Mouse (Mus musculus) embryo, embryonic 11 days (tissue): ENCODE measurements around the gene Chit1.

ENCODE experiments used
- DNase-seq: peaks from one replicate; pipeline ENCODE4 v3.0.0-alpha.2; 2015

The Chit1 gene

GRCm38 (mm10) chr1:134079477-134080163 lies 31.4 kb upstream of the Chit1 start:
- no peak for DNase-seq

GRCm38 (mm10) chr1:134080406-134080805 lies 30.6 kb upstream of the Chit1 start:
- no peak for DNase-seq

- no peak for DNase-seq
Observed at GRCm38 (mm10) chr1:134080881-134081450, 30.1 kb upstream of the Chit1 start.

- DNase-seq, result no peak
Observed at GRCm38 (mm10) chr1:134082987-134083516, 28.0 kb upstream of the Chit1 start.

DNA sequence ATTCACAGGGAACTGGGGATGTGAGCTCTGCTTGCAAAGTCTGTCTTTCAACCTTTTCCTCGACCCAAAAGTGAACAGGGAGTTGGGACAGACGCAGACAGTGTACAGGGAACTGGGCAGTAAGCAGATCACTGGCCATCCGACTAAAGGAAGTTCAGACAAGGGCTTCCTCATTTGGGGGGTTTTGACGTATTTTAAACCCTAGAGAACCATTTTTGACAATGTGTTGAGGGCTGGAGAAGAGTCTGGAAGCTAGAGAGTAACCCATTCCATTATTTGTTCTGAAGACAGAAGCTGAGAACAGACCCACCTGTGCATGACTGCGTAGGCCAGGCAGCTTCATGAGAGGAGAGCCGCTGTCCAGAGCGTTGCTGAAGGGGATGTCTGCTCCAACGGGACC lies 27.4 kb upstream of the Chit1 start:
- no peak for DNase-seq

DNA sequence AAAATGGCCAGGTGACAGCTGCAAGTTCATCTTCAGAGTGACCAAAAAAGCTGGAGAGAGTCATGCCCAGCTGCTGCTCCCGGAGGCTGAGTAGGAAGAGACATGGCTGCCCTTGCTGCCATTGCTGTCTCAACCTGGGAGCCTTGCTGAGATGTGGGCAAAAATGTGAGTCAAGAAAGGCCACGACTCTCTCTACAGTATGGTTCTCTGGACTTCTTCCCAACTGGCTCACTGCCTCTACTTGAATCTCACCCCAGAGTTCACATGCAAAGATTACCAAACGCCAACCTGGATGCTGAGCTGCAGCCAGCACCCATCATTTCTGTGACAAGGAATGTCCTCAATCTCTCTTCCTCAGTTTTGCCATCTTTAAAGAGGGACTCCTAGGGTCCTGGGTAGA lies 26.9 kb upstream of the Chit1 start:
- no peak for DNase-seq

GRCm38 (mm10) chr1:134086017-134086416 lies 25.0 kb upstream of the Chit1 start:
- no peak for DNase-seq

- DNase-seq, result no peak
Observed at GRCm38 (mm10) chr1:134086811-134087398, 24.1 kb upstream of the Chit1 start.

GRCm38 (mm10) chr1:134089074-134089473 lies 22.0 kb upstream of the Chit1 start:
- no peak for DNase-seq

DNA sequence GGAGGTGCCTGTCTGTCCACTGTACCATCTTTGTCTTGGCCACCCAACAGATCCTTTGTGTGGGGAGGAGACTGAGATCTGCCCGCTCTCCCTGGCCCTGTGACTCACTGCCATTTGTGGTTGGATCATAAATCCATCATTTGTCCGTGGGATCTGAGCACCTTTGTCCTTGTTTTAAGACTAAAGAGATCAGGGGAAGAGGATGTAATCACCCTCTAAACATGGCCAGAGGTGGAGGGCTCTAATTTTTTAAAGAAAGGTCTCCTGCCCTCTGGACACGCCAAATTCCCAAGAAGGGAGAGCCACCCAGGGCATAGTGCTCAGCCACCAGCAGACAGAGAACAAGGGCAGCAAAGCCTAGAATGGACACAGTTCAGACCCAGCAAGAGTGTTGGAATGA lies 19.2 kb upstream of the Chit1 start:
- DNase-seq, result no peak

GRCm38 (mm10) chr1:134092368-134092767 lies 18.7 kb upstream of the Chit1 start:
- DNase-seq, result no peak

GRCm38 (mm10) chr1:134092852-134093770 lies 17.9 kb upstream of the Chit1 start:
- peak; percentile 93 for DNase-seq

DNA sequence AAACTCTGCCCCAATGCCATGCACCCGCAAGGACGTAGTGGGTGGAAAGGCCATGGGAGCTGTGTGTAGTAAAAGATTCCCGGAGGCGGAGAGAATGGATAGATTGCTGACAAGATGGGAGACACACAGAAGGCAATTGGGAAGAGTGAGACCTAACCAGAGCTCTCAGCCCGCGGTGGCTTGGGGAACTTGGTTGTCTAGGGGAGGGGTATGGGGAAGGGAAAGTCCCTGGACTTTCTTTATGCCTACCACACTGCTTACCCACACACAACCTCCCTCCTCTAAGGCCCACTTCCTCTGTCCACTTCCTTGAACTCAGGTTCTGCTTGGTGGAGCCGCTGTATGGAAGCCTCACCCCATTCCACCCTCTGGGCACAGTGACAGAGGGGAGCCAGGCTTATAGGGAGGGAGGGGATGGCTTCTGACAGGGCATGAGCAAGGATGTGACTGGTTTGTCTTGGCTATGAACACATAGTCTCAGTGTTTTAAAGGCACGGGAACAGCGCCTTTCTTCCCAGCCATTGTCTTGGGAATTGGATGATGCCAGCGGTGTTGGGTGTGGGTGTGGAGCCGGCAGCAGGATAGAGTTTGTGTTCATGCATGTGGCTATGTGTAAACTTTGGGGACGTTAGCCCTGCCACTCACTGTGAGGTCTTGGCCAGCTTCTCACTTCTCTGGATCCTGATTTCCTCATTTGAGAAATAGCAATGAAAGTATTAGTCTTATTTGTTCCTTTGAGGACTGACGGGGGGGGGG lies 17.1 kb upstream of the Chit1 start:
- no peak for DNase-seq

DNA sequence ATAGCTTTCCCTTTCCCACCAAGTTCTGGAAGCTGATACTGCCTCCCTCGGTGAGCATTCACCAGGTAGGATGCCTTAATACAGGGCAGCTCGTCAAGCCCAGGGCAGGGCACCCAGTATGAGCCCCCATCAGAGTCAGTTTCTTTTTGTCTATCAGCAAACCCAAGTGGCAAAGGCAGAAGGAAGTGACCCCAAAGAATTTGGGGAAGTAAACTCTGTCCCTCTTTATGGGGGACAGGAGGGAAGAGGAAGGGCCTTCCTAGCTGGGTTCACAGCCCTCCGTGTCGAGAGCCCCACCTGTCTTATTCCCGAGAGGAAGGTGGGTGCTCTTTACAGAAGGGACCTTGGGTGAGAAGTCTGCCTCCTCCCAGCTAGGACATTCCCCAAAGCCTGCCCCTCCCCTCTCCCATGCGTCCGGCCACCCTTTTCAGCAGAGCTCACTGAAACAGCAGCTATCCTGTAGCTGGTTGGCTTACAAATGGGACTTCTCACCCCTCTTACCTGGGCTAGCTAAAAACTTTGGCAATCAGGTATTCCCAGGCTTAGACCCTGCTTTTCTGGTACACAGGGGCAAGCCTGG lies 15.9 kb upstream of the Chit1 start:
- no peak for DNase-seq

DNA sequence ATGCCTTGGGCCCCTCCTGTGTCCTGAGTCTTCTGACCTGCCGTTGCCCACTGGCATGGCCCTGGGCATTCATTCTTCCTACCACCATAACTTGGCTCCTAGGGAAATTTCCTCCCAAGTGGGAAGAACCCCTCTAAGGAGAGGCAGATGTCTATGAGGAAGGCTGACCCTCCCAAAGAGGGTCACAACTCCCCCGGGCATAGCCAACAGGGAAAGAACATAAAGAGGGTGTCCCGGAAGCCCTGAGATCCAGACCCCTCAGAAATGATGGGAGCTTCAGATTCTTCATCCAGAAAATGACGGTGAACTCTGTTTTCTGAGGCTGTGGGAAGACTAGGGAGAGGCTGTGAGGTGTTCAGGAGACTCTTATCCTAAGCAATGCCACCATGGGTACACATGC lies 15.3 kb upstream of the Chit1 start:
- DNase-seq, result no peak

GRCm38 (mm10) chr1:134096264-134096934 lies 14.6 kb upstream of the Chit1 start:
- DNase-seq, result no peak

GRCm38 (mm10) chr1:134097080-134097855 lies 13.8 kb upstream of the Chit1 start:
- no peak for DNase-seq

DNA sequence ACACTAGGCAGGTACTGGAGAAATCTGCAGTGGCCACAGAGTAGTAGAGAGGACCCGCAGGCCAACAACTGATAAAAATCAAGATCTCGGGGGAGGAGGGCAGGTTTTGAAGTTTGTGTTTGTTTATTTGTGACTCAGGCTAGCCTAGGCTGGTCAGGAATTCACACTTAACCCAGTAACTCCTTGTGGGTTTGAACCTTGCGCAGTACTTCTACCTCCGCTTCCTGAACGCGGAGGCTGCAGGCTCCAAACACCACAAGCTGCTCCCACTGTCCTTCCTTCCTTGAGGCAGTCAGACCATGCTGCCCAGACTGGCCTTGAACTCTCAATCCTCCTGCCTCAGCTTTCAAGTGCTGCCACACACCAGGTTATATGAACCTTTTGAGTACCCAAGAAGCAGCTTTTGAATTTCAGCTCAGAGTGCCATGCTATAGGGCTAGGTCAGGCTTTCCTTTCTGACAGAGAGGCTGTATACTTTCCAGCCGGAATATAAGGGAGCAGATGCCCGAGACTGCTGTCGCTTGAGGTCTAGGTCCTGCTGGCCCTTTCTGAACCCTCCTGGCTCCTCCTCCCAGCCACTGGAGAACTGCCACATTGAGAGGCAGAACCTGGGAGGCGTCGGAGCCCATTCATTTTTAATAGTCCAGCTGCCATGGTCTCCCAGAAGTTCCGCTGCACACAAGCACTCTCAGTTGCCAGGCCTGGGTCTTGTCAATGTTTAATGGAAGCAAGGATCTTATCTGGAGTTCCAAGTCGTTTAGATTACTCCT lies 12.9 kb upstream of the Chit1 start:
- DNase-seq, result no peak

DNA sequence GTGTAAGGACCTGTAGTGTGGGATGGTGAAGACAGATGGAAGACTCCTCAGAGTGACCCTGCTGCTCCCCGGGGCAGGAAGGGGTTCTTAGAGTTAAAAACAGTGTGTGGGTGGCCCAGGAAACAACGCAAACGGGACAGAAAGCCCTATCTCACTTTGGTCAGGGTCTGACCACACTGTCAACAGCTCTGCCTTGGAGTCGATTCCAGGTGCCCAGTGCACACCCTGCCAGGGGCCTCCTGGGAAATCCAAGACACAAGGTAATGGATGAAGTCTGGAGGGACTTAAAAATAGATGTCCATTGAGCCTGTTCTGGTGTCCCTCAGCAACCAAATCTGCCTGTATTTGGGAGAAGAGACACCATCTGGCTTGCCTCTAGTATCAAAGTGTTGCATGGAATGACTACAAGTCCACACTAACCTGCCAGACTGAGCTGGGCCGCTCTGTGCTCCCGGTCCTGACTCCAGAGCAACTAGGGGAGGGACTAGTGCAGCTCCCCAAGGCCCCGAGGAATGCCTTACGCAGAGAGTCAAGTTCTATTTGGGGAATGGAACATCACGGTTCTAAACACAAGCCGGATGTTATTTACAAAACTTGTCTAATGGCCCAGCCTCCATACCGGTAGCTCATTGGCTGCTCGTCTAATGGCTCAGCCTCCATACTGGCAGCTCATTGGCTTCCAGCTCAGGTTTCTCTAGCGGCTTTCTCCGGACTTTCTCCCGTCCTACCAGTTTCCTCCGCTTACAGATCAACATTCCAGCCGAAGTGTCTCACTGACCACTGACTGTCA lies 12.1 kb upstream of the Chit1 start:
- peak; percentile 91 for DNase-seq
